Comparison of ENCODE assay signal across 16 mouse cellular contexts in genomic region chr12:88490881-88491280, GRCm38 (mm10).
"Had no signal": no experiment of that assay in that cellular context is flagged by ENCODE, and none has a peak within 500 bp of the region (broad histone marks: within the 10 kb centered on the region; RNA-seq: fewer than 3 reads in every experiment).

No protein-coding gene starts in this region.

- H3K4me3 ChIP-seq: limb, embryonic 13.5 days; liver, embryonic 15.5 days; neural tube, embryonic 13.5 days; stomach, embryonic 15.5 days had no signal

- H3K27me3 ChIP-seq: limb, embryonic 13.5 days; liver, embryonic 15.5 days; neural tube, embryonic 13.5 days; stomach, embryonic 15.5 days had no signal

- H3K9me3 ChIP-seq: limb, embryonic 13.5 days; liver, embryonic 15.5 days; neural tube, embryonic 13.5 days; stomach, embryonic 15.5 days had no signal

- ATAC-seq: inflammation-experienced regulatory T-cells, adult 6 months; intestine, postnatal 0 days; lung, postnatal 0 days had no signal

- H3K36me3 ChIP-seq: limb, embryonic 13.5 days; liver, embryonic 15.5 days; neural tube, embryonic 13.5 days; stomach, embryonic 15.5 days had no signal

- DNase-seq: layer of hippocampus, adult 9-11 months; layer of hippocampus, postnatal 36 days; lung, adult 2 months; lung, postnatal 36 days; midbrain, embryonic 14.5 days; retina, postnatal 1 day; right cerebral cortex, postnatal 14 days; thymus, adult 2 months; thymus, postnatal 36 days had no signal

- H3K27ac ChIP-seq: limb, embryonic 13.5 days; liver, embryonic 15.5 days; neural tube, embryonic 13.5 days; stomach, embryonic 15.5 days had no signal

- H3K9ac ChIP-seq: limb, embryonic 13.5 days; liver, embryonic 15.5 days; neural tube, embryonic 13.5 days; stomach, embryonic 15.5 days had no signal

- H3K4me2 ChIP-seq: limb, embryonic 13.5 days; liver, embryonic 15.5 days; neural tube, embryonic 13.5 days; stomach, embryonic 15.5 days had no signal

- H3K4me1 ChIP-seq: limb, embryonic 13.5 days; liver, embryonic 15.5 days; neural tube, embryonic 13.5 days; stomach, embryonic 15.5 days had no signal
